Mouse (Mus musculus) hindbrain, embryonic 11.5 days (tissue): ENCODE measurements around the gene Dpp8. TPM values are rescaled to one million over a fixed set of nuclear protein-coding genes. Genes with fewer than 3 reads are reported as not detected.
"Not testable (repeated sequence)": the region's sequence is repeated elsewhere in the genome, so short reads cannot be mapped to it uniquely, and the experiment has no call there.

Source experiments
- ATAC-seq: fragments of 200-750 bp; cut with Nextera tagmentation; 2 replicates; pipeline ENCODE4 v1.8.0; 2017; ENCODE audit warnings: mild to moderate bottlenecking, moderate TSS enrichment, moderate library complexity; ENCODE audit not compliant: low FRiP score
- DNase-seq: peaks from one replicate; pipeline ENCODE4 v3.0.0-alpha.2; 2015; ENCODE audit warnings: low spot score
- H3K27ac ChIP-seq: fragments of 300-500 bp; sonication (generic); 2 replicates; pipeline ENCODE4 v1.5.1; 2014; ENCODE audit warnings: mild to moderate bottlenecking, low read depth, low read length
- H3K27me3 ChIP-seq: fragments of 300-500 bp; sonication (generic); 2 replicates; pipeline ENCODE4 v1.6.1; 2014; ENCODE audit warnings: mild to moderate bottlenecking, low read length, moderate library complexity, mixed read lengths; ENCODE audit not compliant: control insufficient read depth, insufficient read depth
- H3K36me3 ChIP-seq: fragments of 300-500 bp; sonication (generic); 2 replicates; pipeline ENCODE4 v1.6.1; 2014; ENCODE audit warnings: mild to moderate bottlenecking, low read length, moderate library complexity, mixed read lengths; ENCODE audit not compliant: control insufficient read depth, insufficient read depth
- H3K4me1 ChIP-seq: fragments of 300-500 bp; sonication (generic); replicated peaks from 2 replicates; pipeline ENCODE4 v1.6.1; 2014; ENCODE audit warnings: low read length, mixed read lengths; ENCODE audit not compliant: control insufficient read depth, insufficient read depth
- H3K4me2 ChIP-seq: fragments of 300-500 bp; sonication (generic); replicated peaks from 2 replicates; pipeline ENCODE4 v1.6.1; 2014; ENCODE audit warnings: mild to moderate bottlenecking, low read depth, low read length
- H3K4me3 ChIP-seq: fragments of 300-500 bp; sonication (generic); 2 replicates; pipeline ENCODE4 v1.5.1; 2014; ENCODE audit warnings: low read depth, low read length
- H3K9ac ChIP-seq: fragments of 300-500 bp; sonication (generic); 2 replicates; pipeline ENCODE4 v1.6.1; 2014; ENCODE audit warnings: low read depth, low read length
- H3K9me3 ChIP-seq: fragments of 300-500 bp; sonication (generic); 2 replicates; pipeline ENCODE4 v1.6.1; 2016; ENCODE audit warnings: low read length; ENCODE audit not compliant: control insufficient read depth
- WGBS: fragments of 180-500 bp; shearing (Covaris S2); extraction: QIAGEN DNeasy Blood & Tissue Kit; methylation state at CpG from one replicate; pipeline ENCODE4 v1.1.7; 2014; 5-methylcytosine and 5-hydroxymethylcytosine counted together
- polyA plus RNA-seq: library from polyadenylated mRNA; unstranded; fragments of >200 nt; fragmentation: Nextera tagmentation; extraction: Ambion mirVana; gene quantifications from 2 replicates; pipeline ENCODE4 v1.2.1, GENCODE M21; 2014

Dpp8 gene
- polyA plus RNA-seq, 1 experiment from 2014 or later = 35.4 TPM

DNA sequence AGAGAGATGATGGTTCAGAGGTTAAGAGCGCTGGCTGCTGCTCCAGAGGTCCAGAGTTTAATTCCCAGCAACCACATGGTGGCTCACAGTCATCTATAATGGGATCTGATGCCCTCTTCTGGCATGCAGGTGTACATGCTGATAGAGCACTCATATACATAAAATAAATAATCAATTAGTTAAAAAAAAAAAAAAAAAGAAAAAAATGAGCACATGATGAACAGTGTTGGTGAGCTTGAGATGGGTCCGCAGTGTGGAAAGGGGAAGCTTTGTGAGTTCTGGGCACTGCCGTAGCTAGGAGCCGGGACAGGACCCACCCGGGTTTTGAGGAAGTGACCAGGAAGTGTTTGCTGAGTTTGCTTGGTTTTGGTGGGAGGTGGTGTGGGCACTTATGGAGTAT, 859 bp upstream of the Dpp8 start:
- not testable (repeated sequence) for ATAC-seq, H3K27ac ChIP-seq, DNase-seq, H3K4me2 ChIP-seq, H3K4me3 ChIP-seq, H3K27me3 ChIP-seq, H3K9me3 ChIP-seq, H3K9ac ChIP-seq, H3K36me3 ChIP-seq, H3K4me1 ChIP-seq
- 73% methylated on average over 5 of the region's 5 CpGs for WGBS

DNA sequence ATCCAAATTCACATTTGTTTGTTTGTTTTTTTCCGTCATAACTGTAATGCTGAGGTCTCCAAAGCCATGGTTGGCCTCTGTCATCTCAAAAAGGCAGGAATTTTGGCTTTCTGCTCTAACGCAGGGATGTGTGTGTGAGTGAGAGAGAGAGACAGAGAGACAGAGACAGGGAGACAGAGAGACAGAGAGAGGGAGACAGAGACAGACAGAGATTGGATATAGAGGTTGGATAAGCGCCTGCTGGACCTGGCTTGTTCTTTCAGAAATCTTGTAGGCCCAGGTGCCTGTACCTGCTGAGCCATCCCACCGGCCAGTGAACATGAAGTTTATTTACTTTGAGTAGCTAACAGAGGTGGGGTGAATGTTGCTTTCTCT, 333 bp upstream of the Dpp8 start:
- H3K27me3 ChIP-seq = no peaks in the 10 kb centered on the region
- H3K4me1 ChIP-seq = no peaks in the 10 kb centered on the region
- DNase-seq = no peak
- peak overlapping the region; percentile 99 for H3K4me3 ChIP-seq
- H3K36me3 ChIP-seq = no peaks in the 10 kb centered on the region
- H3K9ac ChIP-seq = no peak overlapping the region
- no peak overlapping the region for H3K27ac ChIP-seq
- no peak for ATAC-seq
- H3K9me3 ChIP-seq = no peaks in the 10 kb centered on the region
- no peak overlapping the region for H3K4me2 ChIP-seq
- whole genome bisulfite sequencing = 40% methylated on average over 4 of the region's 4 CpGs

DNA sequence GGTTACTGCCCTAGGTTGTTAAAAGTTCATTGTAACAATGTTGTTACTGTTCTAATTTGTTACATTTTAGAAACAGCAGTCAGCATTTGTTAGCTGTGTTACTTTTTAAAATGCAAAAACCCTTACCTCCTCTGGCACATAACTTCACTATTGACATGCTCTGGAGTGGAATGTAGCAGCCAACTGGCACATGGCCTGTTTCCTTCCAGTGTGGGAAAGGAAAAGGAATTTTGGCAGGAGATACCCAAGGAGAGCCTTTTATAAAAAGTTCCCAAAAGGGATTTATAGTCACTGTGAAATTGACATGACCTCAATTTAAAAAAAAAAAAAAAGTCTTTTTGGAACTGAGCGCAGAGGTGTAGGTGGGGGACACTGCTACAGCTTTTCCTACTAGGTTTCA, 4.2 kb downstream of the Dpp8 start:
- no peak for DNase-seq
- no peak overlapping the region for H3K4me2 ChIP-seq
- WGBS = 97% methylated on average over 1 of the region's 1 CpGs
- H3K9ac ChIP-seq = no peak overlapping the region
- H3K4me3 ChIP-seq = no peak overlapping the region
- peaks cover 10% of the 10 kb centered on the region; the same call in 1 of the 2 replicates for H3K36me3 ChIP-seq
- H3K4me1 ChIP-seq = no peaks in the 10 kb centered on the region
- ATAC-seq = no peak
- H3K27me3 ChIP-seq = no peaks in the 10 kb centered on the region
- no peaks in the 10 kb centered on the region for H3K9me3 ChIP-seq
- H3K27ac ChIP-seq = no peak overlapping the region

DNA sequence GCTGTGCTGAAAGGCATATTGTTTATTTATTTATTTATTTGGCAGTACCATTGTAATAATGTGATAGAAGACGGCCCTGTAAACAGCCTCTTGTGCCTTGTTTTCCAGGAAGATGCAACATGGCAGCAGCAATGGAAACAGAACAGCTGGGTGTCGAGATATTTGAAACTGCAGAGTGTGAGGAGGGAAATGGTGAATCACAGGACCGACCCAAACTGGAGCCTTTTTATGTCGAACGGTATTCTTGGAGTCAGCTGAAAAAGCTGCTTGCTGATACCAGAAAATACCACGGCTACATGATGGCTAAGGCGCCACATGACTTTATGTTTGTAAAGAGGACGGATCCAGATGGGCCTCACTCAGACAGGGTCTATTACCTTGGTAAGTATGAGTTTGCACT, 4.6 kb downstream of the Dpp8 start:
- no peak overlapping the region for H3K27ac ChIP-seq
- ATAC-seq (no peak), DNase-seq (no peak)
- H3K27me3 ChIP-seq = no peaks in the 10 kb centered on the region
- WGBS = 94% methylated on average over 8 of the region's 8 CpGs
- H3K4me3 ChIP-seq = no peak overlapping the region
- H3K4me2 ChIP-seq = no peak overlapping the region
- no peak overlapping the region for H3K9ac ChIP-seq
- H3K36me3 ChIP-seq = peaks cover 11% of the 10 kb centered on the region; the same call in 1 of the 2 replicates
- H3K4me1 ChIP-seq = no peaks in the 10 kb centered on the region
- no peaks in the 10 kb centered on the region for H3K9me3 ChIP-seq

DNA sequence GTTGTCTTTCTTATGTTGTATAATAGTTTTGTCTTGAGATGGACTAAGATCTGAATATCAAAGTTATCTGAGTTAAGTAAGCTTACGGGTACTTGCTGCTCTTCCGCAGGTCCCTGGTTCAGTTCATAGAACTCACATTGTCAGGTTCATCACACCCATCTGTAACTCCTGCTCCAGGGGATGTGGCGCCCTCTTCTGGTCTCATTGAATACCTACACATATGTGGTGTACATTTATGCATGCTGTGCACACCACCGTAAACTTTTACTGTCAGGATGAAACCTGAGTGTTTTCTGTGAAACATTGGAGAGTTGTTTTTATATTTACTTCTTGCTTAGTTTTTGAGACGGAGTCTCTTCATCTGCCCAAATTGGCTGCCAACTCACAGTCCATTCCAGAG, 9.2 kb downstream of the Dpp8 start:
- Histone ChIP-seq H3K27me3 (no peaks in the 10 kb centered on the region), H3K9me3 (no peaks in the 10 kb centered on the region), H3K4me1 (no peaks in the 10 kb centered on the region), H3K36me3 (peaks cover 21% of the 10 kb centered on the region), H3K4me3 (no peak overlapping the region), H3K4me2 (no peak overlapping the region), H3K9ac (no peak overlapping the region), H3K27ac (no peak overlapping the region)
- DNase-seq (peak; percentile 23), ATAC-seq (no peak)
- WGBS = 95% methylated on average over 5 of the region's 5 CpGs

DNA sequence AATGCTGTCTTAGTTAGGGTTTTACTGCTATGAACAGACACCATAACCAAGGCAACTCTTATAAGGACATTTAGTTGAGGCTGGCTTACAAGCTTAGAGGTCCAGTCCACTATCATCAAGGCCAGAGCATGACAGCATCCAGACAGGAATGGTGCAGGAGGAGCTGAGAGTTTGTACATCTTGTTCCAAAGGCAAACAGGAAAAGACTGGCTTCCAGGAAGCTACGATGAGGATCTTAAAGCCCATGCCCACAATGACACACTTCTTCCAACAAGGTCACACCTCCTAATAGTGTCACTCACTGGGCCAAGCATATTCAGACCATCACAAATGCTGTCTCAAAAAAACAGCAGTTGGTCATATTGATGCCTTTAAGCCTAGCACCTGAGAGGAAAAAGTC, 14.8 kb downstream of the Dpp8 start:
- no peaks in the 10 kb centered on the region for H3K4me1 ChIP-seq
- H3K27me3 ChIP-seq = no peaks in the 10 kb centered on the region
- peaks cover 20% of the 10 kb centered on the region for H3K36me3 ChIP-seq
- DNase-seq (no peak), ATAC-seq (no peak)
- no peak overlapping the region for H3K27ac ChIP-seq
- no peak overlapping the region for H3K4me2 ChIP-seq
- WGBS = 96% methylated on average over 1 of the region's 1 CpGs
- H3K4me3 ChIP-seq = no peak overlapping the region
- H3K9me3 ChIP-seq = no peaks in the 10 kb centered on the region
- no peak overlapping the region for H3K9ac ChIP-seq

DNA sequence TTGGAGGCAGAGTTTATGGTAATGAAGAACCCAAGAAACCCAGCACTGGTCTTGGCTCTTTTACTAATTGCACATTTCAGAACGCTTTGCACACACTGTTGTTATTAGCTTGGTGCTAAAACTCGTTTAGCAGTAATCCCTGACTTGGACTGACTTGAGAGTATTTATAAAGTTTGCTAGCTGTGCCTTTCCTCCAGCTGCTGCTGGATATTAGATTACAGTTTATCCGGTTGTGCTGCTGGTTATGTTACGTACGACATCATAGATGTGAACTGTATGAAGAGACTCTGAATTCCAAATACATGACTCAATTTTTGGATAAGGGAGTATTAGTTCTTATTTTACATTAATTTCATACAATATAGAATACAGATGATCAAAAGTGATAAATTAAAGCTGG, 17.2 kb downstream of the Dpp8 start:
- ATAC-seq (no peak), DNase-seq (no peak)
- no peak overlapping the region for H3K4me2 ChIP-seq
- H3K27ac ChIP-seq = no peak overlapping the region
- H3K4me3 ChIP-seq = no peak overlapping the region
- H3K4me1 ChIP-seq = no peaks in the 10 kb centered on the region
- H3K27me3 ChIP-seq = no peaks in the 10 kb centered on the region
- H3K9ac ChIP-seq = no peak overlapping the region
- H3K36me3 ChIP-seq = peaks cover 15% of the 10 kb centered on the region
- WGBS = 93% methylated on average over 5 of the region's 5 CpGs
- no peaks in the 10 kb centered on the region for H3K9me3 ChIP-seq

DNA sequence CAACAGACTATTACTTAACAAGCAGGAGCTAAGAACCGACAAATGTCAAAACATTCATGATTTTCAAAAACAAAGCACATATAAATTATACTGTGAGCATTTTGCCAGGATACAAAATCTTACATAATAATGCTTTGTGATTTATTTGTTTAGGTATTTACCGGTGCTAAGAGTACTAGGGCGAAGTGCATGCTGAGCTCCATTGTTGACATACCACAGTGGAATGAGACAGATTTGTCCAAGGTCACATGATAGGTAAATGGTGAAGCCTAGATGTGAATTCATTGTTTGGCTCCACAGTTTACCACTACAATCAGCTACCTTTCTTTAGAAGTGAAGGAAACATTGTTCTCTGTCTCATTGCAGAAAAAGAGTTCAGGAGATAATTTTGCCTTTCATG, 18.8 kb downstream of the Dpp8 start:
- no peaks in the 10 kb centered on the region for H3K27me3 ChIP-seq
- peaks cover 10% of the 10 kb centered on the region; the same call in 1 of the 2 replicates for H3K36me3 ChIP-seq
- no peak for ATAC-seq
- H3K9ac ChIP-seq = no peak overlapping the region
- WGBS = over 99% methylated on average over 3 of the region's 3 CpGs
- no peak overlapping the region for H3K27ac ChIP-seq
- DNase-seq = no peak
- H3K4me3 ChIP-seq = no peak overlapping the region
- H3K9me3 ChIP-seq = no peaks in the 10 kb centered on the region
- H3K4me2 ChIP-seq = no peak overlapping the region
- H3K4me1 ChIP-seq = no peaks in the 10 kb centered on the region

DNA sequence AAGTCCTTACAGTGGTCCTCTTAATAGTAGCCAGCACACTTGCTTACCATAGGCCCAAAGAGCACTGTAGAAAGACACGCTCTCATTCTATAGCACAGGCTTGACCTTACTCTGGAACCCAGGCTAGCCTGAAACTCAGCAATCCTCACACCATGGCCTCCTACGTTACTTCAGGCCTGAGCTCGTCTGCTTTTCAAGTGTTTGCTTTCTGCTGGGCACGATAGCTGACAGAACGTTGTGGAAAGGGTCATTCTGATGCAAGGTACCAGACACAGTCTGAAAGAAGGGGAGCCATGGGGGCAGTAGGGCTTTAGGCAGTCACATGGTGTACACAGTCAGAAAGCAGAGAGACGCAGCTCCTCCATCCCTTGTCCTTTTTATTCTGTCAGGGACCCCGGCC, 32.0 kb downstream of the Dpp8 start:
- DNase-seq (no peak), ATAC-seq (no peak)
- Histone ChIP-seq H3K36me3 (peaks cover 11% of the 10 kb centered on the region), H3K9me3 (no peaks in the 10 kb centered on the region), H3K27me3 (no peaks in the 10 kb centered on the region), H3K4me2 (no peak overlapping the region), H3K27ac (no peak overlapping the region), H3K4me3 (no peak overlapping the region), H3K9ac (no peak overlapping the region), H3K4me1 (no peaks in the 10 kb centered on the region)
- 94% methylated on average over 7 of the region's 7 CpGs for WGBS
